Mouse (Mus musculus): ENCODE results near the gene Spats1. TPM values are rescaled to one million over a fixed set of nuclear protein-coding genes. Genes with fewer than 3 reads are reported as not detected.

Gene Spats1
- polyA plus RNA-seq, 1 experiment = 0.04 TPM

- TF ChIP-seq POLR2A (IDR thresholded peaks at IDR 0.05; ENCODE audit: borderline replicate concordance, extremely low read depth, low read depth, low read length) = no peak
- no peak for TF ChIP-seq CTCF (IDR thresholded peaks at IDR 0.05; ENCODE audit: insufficient read depth, low read length)
- Histone ChIP-seq H3K4me1 (ENCODE audit: control insufficient read depth, insufficient read depth, low read length) (0 out of 2 replicates have a peak, but pooled peaks cover 2% of the 10 kb centered on the region), H3K4me3 (replicated peaks; ENCODE audit: extremely low read depth, low read depth, low read length) (no peak overlapping the region)
- DNase-seq = no peak
- 67% methylated on average over 8 of the region's 8 CpGs for WGBS
Observed at GRCm38 (mm10) chr17:45474146-45474545, 1.1 kb downstream of the Spats1 start.

DNA sequence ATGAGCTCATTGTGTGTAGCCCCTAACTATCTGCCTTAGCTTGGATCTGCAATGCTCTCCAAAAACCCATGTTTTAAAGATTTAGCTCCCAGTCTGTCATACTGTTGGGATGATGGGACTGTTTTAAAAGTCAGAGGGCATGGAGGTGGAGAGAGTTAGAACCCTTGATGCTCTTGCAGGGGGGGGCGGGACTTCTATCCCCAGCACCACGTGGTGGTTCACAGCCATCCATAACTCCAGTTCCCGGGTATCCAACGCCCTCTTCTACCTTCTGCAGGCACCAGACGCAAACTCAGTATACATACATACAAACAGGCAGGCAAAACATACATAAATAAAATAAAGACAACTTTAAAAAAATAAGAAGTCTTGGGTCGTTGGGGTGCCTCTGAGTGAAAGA is 1.5 kb downstream of the Spats1 start:
- TF ChIP-seq CTCF (IDR thresholded peaks at IDR 0.05; ENCODE audit: insufficient read depth, low read length) = no peak
- no peak for TF ChIP-seq POLR2A (IDR thresholded peaks at IDR 0.05; ENCODE audit: borderline replicate concordance, extremely low read depth, low read depth, low read length)
- Histone ChIP-seq H3K4me1 (ENCODE audit: control insufficient read depth, insufficient read depth, low read length) (0 out of 2 replicates have a peak, but pooled peaks cover 2% of the 10 kb centered on the region), H3K4me3 (replicated peaks; ENCODE audit: extremely low read depth, low read depth, low read length) (no peak overlapping the region)
- 73% methylated on average over 6 of the region's 6 CpGs for WGBS
- no peak for DNase-seq

DNA sequence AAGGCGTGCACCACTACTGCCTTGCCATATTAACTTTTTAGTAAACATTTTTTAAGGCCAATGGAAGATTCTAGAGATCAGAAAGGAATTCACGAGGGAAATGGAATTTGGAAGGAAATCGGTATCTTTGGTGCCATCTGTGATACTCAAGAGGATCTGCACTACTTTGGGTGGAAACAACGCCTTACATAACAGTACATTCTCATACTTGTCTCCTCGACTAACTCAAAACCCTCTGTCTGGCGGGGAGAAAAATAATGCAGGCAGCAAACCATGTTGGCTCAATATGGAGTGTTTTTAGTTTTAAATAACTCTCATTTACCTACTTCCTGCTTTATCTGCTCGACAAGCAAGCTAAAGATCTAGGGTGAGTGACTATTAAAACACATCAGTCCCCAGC is 4.5 kb downstream of the Spats1 start:
- 0 out of 2 replicates have a peak, but pooled peaks cover 2% of the 10 kb centered on the region for H3K4me1 ChIP-seq (ENCODE audit: control insufficient read depth, insufficient read depth, low read length)
- 70% methylated on average over 7 of the region's 7 CpGs for WGBS
- TF ChIP-seq CTCF (IDR thresholded peaks at IDR 0.05; ENCODE audit: insufficient read depth, low read length) (no peak), POLR2A (IDR thresholded peaks at IDR 0.05; ENCODE audit: borderline replicate concordance, extremely low read depth, low read depth, low read length) (no peak)
- DNase-seq = no peak
- H3K4me3 ChIP-seq (replicated peaks; ENCODE audit: extremely low read depth, low read depth, low read length) = no peak overlapping the region

DNA sequence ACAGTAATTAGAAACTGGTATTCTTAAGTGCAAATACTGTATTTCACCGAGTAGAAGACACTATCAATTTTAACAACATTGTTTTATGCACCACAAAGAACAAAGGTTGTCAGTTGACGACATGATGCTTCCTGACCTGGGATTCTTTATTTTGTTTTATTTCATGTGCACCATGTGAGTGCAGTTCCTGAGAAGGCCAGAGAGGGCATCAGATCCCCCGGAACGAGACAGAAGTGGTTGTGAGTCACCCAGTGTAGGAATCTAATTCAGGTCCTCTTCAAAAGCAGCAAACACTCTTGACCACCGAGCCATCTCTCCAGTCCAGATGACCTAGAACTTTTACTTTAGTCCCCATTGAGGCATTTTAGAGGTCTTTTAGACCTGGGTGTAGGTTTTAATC is 6.9 kb downstream of the Spats1 start:
- WGBS = 73% methylated on average over 5 of the region's 5 CpGs
- DNase-seq = no peak
- TF ChIP-seq POLR2A (IDR thresholded peaks at IDR 0.05; ENCODE audit: borderline replicate concordance, extremely low read depth, low read depth, low read length) = no peak
- TF ChIP-seq CTCF (IDR thresholded peaks at IDR 0.05; ENCODE audit: insufficient read depth, low read length) = no peak
- no peak overlapping the region for H3K4me3 ChIP-seq (replicated peaks; ENCODE audit: extremely low read depth, low read depth, low read length)
- H3K4me1 ChIP-seq (ENCODE audit: control insufficient read depth, insufficient read depth, low read length) = no peaks in the 10 kb centered on the region

- no peak for DNase-seq
- WGBS = 65% methylated on average over 2 of the region's 2 CpGs
- Histone ChIP-seq H3K4me1 (ENCODE audit: control insufficient read depth, insufficient read depth, low read length) (no peaks in the 10 kb centered on the region), H3K4me3 (replicated peaks; ENCODE audit: extremely low read depth, low read depth, low read length) (no peak overlapping the region)
- no peak for TF ChIP-seq CTCF (IDR thresholded peaks at IDR 0.05; ENCODE audit: insufficient read depth, low read length)
- no peak for TF ChIP-seq POLR2A (IDR thresholded peaks at IDR 0.05; ENCODE audit: borderline replicate concordance, extremely low read depth, low read depth, low read length)
Observed at GRCm38 (mm10) chr17:45466701-45467100, 8.5 kb downstream of the Spats1 start.

GRCm38 (mm10) chr17:45464255-45464654 is 11.0 kb downstream of the Spats1 start:
- DNase-seq = no peak
- no peak overlapping the region for H3K4me3 ChIP-seq (replicated peaks; ENCODE audit: extremely low read depth, low read depth, low read length)
- TF ChIP-seq POLR2A (IDR thresholded peaks at IDR 0.05; ENCODE audit: borderline replicate concordance, extremely low read depth, low read depth, low read length) (no peak), CTCF (IDR thresholded peaks at IDR 0.05; ENCODE audit: insufficient read depth, low read length) (no peak)
- WGBS = 77% methylated on average over 9 of the region's 9 CpGs
- no peaks in the 10 kb centered on the region for H3K4me1 ChIP-seq (ENCODE audit: control insufficient read depth, insufficient read depth, low read length)

DNA sequence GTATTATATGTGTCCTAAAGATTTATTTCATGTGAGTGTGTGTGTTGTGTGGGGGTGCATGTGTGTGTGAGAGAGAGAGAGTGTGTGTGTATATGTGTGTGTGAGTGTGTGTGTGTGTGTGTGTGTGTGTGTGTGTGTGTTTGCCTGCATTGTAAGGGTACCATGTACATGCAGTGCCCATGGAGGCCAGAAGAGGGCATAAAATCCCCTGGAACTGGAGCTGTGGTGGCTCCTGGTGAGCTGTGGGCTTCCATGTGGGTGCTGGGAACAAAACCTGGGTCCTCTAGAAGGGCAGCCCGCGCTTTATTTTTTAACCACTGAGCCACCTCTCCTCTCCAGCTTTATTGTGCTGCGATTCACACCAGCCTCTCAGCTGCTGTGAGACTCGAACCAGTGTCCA is 12.7 kb downstream of the Spats1 start:
- TF ChIP-seq POLR2A (IDR thresholded peaks at IDR 0.05; ENCODE audit: borderline replicate concordance, extremely low read depth, low read depth, low read length) (no peak), CTCF (IDR thresholded peaks at IDR 0.05; ENCODE audit: insufficient read depth, low read length) (no peak)
- DNase-seq = no peak
- Histone ChIP-seq H3K4me3 (replicated peaks; ENCODE audit: extremely low read depth, low read depth, low read length) (no peak overlapping the region), H3K4me1 (ENCODE audit: control insufficient read depth, insufficient read depth, low read length) (no peaks in the 10 kb centered on the region)
- 95% methylated on average over 4 of the region's 4 CpGs for WGBS

DNA sequence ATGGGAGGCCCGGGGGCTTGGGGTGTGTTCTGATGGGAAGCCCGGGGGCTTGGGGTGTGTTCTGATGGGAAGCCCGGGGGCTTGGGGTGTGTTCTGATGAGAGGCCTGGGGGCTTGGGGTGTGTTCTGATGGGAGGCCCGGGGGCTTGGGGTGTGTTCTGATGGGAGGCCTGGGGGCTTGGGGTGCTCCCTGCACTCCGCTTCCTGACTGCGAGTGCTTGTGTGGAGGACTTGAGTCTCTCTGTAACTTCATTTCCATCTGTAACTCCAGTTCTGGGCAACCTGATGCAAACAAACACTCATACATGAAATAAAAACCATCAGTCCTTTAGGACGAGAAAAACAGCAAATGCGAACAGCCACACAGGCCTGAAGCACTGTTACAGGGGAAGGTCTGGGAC is 16.2 kb downstream of the Spats1 start:
- no peaks in the 10 kb centered on the region for H3K4me1 ChIP-seq (ENCODE audit: control insufficient read depth, insufficient read depth, low read length)
- no peak for DNase-seq
- no peak overlapping the region for H3K4me3 ChIP-seq (replicated peaks; ENCODE audit: extremely low read depth, low read depth, low read length)
- WGBS = 87% methylated on average over 8 of the region's 8 CpGs
- TF ChIP-seq CTCF (IDR thresholded peaks at IDR 0.05; ENCODE audit: insufficient read depth, low read length) (no peak), POLR2A (IDR thresholded peaks at IDR 0.05; ENCODE audit: borderline replicate concordance, extremely low read depth, low read depth, low read length) (no peak)

- no peak overlapping the region for H3K4me3 ChIP-seq (replicated peaks; ENCODE audit: extremely low read depth, low read depth, low read length)
- no peak for DNase-seq
- WGBS = 76% methylated on average over 4 of the region's 4 CpGs
Observed at GRCm38 (mm10) chr17:45458516-45458915, 16.7 kb downstream of the Spats1 start.

DNA sequence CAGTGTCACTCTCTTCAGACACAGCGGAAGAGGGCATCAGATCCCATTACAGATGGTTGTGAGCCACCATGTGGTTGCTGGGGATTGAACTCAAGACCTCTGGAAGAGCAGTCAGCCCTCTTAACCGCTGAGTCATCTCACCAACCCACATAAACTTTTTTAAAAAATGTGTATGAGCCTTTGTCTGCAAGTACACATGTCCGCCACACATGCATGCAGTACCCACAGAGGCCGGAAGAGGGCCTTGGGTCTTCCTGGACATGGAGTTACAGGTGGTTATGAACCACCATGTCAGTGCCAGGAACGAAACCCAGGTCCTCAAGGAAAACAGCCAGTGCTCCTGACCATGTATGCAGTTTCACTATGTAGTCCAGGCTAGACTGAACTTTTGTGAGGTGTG is 17.7 kb downstream of the Spats1 start:
- DNase-seq = no peak
- no peak overlapping the region for H3K4me3 ChIP-seq (replicated peaks; ENCODE audit: extremely low read depth, low read depth, low read length)
- H3K4me1 ChIP-seq (ENCODE audit: control insufficient read depth, insufficient read depth, low read length) = no peaks in the 10 kb centered on the region
- 89% methylated on average over 5 of the region's 5 CpGs for WGBS
- TF ChIP-seq CTCF (IDR thresholded peaks at IDR 0.05; ENCODE audit: insufficient read depth, low read length) = no peak
- TF ChIP-seq POLR2A (IDR thresholded peaks at IDR 0.05; ENCODE audit: borderline replicate concordance, extremely low read depth, low read depth, low read length) = no peak

More at GRCm38 (mm10) chr17:45458516-45458915, 16.7 kb downstream of the Spats1 start:
- no peak for TF ChIP-seq CTCF (IDR thresholded peaks at IDR 0.05; ENCODE audit: insufficient read depth, low read length)
- TF ChIP-seq POLR2A (IDR thresholded peaks at IDR 0.05; ENCODE audit: borderline replicate concordance, extremely low read depth, low read depth, low read length) = no peak
- H3K4me1 ChIP-seq (ENCODE audit: control insufficient read depth, insufficient read depth, low read length) = no peaks in the 10 kb centered on the region
